Mouse (Mus musculus) lung, adult 2 months (tissue): Measurements from ENCODE around the gene Npas3.

Source experiments
- CTCF ChIP-seq: fragments of 200-500 bp; IDR thresholded peaks from 2 replicates; pipeline ENCODE4 v1.5.1; 2011; ENCODE audit warnings: mild to moderate bottlenecking, low read length, control low read depth; ENCODE audit not compliant: insufficient read depth
- POLR2A ChIP-seq: fragments of 200-500 bp; IDR thresholded peaks from 2 replicates; pipeline ENCODE4 v1.6.1; 2011; ENCODE audit warnings: low read depth, mild to moderate bottlenecking, control low read depth, low read length, borderline replicate concordance; ENCODE audit errors: extremely low read depth

- TF ChIP-seq POLR2A (no peak), CTCF (no peak)
Observed at GRCm38 (mm10) chr12:53294011-53294410, 45.5 kb downstream of the Npas3 start.
